Comparison of ENCODE assay signal across 26 mouse cellular contexts in genomic region chr10:19082136-19082535, GRCm38 (mm10).
"Had no signal": no experiment of that assay in that cellular context is flagged by ENCODE, and none has a peak within 500 bp of the region (broad histone marks: within the 10 kb centered on the region; RNA-seq: fewer than 3 reads in every experiment).

No protein-coding gene starts in this region.

- H3K9me3 ChIP-seq: heart, embryonic 13.5 days; heart, embryonic 15.5 days; hindbrain, embryonic 13.5 days; hindbrain, embryonic 15.5 days; limb, embryonic 13.5 days; limb, embryonic 15.5 days; liver, embryonic 12.5 days had no signal

- H3K27ac ChIP-seq: gastrocnemius, adult 2 months; heart, adult 2 months; heart, embryonic 13.5 days; heart, embryonic 15.5 days; hindbrain, embryonic 13.5 days; hindbrain, embryonic 15.5 days; hindbrain, postnatal 0 days; kidney, postnatal 0 days; limb, embryonic 13.5 days; limb, embryonic 15.5 days; liver, embryonic 12.5 days; liver, embryonic 14.5 days had no signal

- H3K9ac ChIP-seq: heart, embryonic 13.5 days; heart, embryonic 15.5 days; hindbrain, embryonic 13.5 days; hindbrain, embryonic 15.5 days; limb, embryonic 13.5 days; limb, embryonic 15.5 days; liver, embryonic 12.5 days; liver, embryonic 14.5 days had no signal

- ATAC-seq: hindbrain, postnatal 0 days; intestine, embryonic 16.5 days; liver, embryonic 12.5 days had no signal

- H3K27me3 ChIP-seq: heart, embryonic 13.5 days; heart, embryonic 15.5 days; hindbrain, embryonic 13.5 days; hindbrain, embryonic 15.5 days; limb, embryonic 13.5 days; limb, embryonic 15.5 days; liver, embryonic 12.5 days had no signal

- DNase-seq: gastrocnemius, adult 2 months; gastrocnemius, postnatal 10 days; gastrocnemius, postnatal 36 days; heart, adult 11 months; heart, adult 2 months; heart, postnatal 14 days; heart, postnatal 36 days; kidney, adult 18-20 months; kidney, adult 8-10 months; kidney, postnatal 14 days; kidney, postnatal 36 days; layer of hippocampus, adult 9-11 months; layer of hippocampus, postnatal 36 days; left cerebral cortex, postnatal 4 days had no signal

- H3K36me3 ChIP-seq: heart, embryonic 13.5 days; heart, embryonic 15.5 days; hindbrain, embryonic 13.5 days; hindbrain, embryonic 15.5 days; limb, embryonic 13.5 days; limb, embryonic 15.5 days; liver, embryonic 12.5 days had no signal

- H3K4me3 ChIP-seq: gastrocnemius, adult 2 months; heart, adult 2 months; heart, embryonic 13.5 days; heart, embryonic 15.5 days; hindbrain, embryonic 13.5 days; hindbrain, embryonic 15.5 days; limb, embryonic 13.5 days; limb, embryonic 15.5 days; liver, embryonic 12.5 days had no signal

- H3K4me2 ChIP-seq: heart, embryonic 11.5 days; heart, embryonic 13.5 days; heart, embryonic 15.5 days; hindbrain, embryonic 13.5 days; hindbrain, embryonic 15.5 days; limb, embryonic 13.5 days; limb, embryonic 15.5 days; liver, embryonic 12.5 days had no signal

- H3K4me1 ChIP-seq: heart, embryonic 13.5 days; heart, embryonic 15.5 days; hindbrain, embryonic 13.5 days; hindbrain, embryonic 15.5 days; limb, embryonic 13.5 days; limb, embryonic 15.5 days; liver, embryonic 12.5 days had no signal
